Mouse (Mus musculus): ENCODE measurements around the gene Tas2r109.
"Not testable (repeated sequence)": the region's sequence is repeated elsewhere in the genome, so short reads cannot be mapped to it uniquely, and the experiment has no call there.

Gene Tas2r109

DNA sequence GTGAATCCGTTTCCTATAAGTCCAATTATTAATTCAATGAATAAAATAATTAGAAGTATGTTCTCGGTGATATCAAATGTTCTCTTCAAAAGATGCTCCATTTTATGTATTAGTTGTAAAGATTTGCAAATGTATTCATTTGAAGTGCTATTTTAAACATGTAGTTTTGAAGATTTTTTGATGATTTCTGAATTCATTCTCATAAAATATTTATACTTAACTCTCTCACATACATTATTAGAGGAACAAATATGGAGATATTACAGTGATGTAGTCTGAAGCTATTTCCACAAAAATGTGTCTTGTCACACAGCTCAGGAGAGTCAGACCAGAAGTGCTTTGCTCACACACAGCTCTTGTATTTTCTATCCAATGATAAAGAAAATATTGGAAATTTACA lies at the start of gene Tas2r109:
Gene Tas2r109, minus strand, starts transcription at position 101 of the 400 bp plus-strand sequence.
- no peak for DNase-seq (ENCODE audit: low read depth, low spot score)

- no peak for DNase-seq (ENCODE audit: low read depth, low spot score)
Measured at GRCm38 (mm10) chr6:132957819-132958218, 22.9 kb downstream of the Tas2r109 start, which contains the start of gene Tas2r131. Gene Tas2r131, minus strand, starts transcription at chr6:132957919.

- DNase-seq (ENCODE audit: low read depth, low spot score): no peak
Measured at GRCm38 (mm10) chr6:132950802-132951201, 30.0 kb downstream of the Tas2r109 start, which contains the start of gene Tas2r129. Gene Tas2r129, plus strand, starts transcription at chr6:132951102.

- not testable (repeated sequence) for DNase-seq (ENCODE audit: low read depth, low spot score)
Measured at GRCm38 (mm10) chr6:132941376-132941775, 39.4 kb downstream of the Tas2r109 start.

All from forelimb bud, embryonic 11.5 days (tissue).